Mouse (Mus musculus) layer of hippocampus, postnatal 14 days (tissue): ENCODE results near the gene Abtb1. TPM values are rescaled to one million over a fixed set of nuclear protein-coding genes. Genes with fewer than 3 reads are reported as not detected.
A peak's percentile ranks its signal among the peaks of the same experiment; 100 is the strongest.

Experiments
- DNase-seq, 2 experiments: peaks; one replicate each; pipeline ENCODE4 v3.0.0; 2021 to 2022; ENCODE audit warnings: low spot score in 2 of 2, mixed read lengths in 1 of 2
- total RNA-seq, 2 experiments: library from RNA; stranded (reverse); gene quantifications; 2 replicates each; pipeline ENCODE4 v1.2.3; 2021

Abtb1 gene
- total RNA-seq, 2 experiments from 2014 or later, result 25.8 to 32.1 TPM

DNA sequence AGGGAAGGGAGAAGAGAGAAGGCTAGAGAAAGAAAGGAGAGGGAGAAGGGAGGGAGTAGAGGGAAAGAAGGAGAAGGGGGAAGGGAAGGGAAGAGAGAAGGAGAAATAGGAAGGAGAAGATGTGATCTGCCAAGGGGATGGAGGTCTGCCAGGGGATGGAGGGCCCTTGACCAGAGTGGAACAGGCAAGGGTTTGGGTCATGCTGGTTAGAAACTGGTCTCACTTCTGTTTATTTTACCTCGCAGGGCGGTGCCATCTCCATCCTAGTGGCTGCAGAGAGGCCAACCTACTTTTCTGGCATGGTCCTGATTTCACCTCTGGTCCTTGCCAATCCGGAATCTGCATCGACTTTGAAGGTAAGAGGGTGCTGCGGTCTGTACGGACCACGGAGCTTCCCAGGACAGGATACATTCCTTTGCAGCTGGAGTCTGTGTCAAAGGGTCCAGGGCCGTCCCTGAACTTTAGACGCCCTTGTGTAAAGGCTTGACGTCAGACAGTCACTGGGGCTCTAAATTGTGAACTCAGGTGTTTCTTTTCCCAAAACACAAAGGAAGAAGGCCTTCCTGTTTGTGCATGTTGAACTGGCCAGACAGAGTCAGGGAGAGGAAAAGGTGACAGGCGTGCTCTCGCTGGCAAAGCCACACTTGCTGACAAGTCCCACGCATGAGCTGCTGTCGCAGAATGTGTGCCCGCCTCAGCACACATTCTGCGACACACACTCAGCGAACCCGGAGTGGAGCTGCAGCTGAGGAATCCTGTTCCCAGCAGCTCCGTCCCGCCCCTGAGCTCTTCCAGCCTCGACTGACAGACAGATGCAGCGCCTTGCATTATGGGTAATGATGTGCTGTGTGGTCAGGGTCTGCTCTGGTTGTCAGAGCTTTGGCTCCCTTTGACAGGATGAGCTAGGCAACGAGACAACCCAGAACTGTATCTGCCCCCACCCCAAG is 32.4 kb downstream of the Abtb1 start:
- no peak for DNase-seq

DNA sequence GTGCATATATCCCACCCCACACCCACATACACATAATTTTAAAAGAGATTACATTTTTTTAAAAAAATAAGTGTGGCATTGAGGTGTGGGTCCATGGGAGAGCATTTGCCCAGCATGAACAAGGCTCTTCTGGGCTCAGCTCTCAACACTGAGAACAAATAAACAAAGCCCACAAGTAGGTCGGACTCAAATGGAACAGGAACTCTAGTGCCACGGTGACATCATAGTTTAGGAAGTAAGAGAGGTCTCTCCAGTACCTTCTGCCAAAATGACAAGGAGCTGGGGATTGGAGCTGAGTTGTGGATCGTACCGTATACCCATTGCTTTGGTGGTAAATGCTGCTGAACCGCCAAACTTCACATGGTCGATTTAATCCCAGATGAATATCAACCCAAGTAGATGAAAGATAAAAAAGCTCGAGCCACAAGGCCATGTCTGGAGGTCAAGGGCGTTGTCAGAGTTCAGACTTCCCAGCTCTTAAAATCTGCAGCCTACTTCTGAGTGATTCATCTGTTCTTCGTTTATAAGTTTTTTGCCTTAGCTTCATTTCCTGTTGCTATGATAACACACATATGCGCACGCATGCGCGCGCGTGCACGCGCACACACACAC is 36.7 kb downstream of the Abtb1 start:
- no peak for DNase-seq

DNA sequence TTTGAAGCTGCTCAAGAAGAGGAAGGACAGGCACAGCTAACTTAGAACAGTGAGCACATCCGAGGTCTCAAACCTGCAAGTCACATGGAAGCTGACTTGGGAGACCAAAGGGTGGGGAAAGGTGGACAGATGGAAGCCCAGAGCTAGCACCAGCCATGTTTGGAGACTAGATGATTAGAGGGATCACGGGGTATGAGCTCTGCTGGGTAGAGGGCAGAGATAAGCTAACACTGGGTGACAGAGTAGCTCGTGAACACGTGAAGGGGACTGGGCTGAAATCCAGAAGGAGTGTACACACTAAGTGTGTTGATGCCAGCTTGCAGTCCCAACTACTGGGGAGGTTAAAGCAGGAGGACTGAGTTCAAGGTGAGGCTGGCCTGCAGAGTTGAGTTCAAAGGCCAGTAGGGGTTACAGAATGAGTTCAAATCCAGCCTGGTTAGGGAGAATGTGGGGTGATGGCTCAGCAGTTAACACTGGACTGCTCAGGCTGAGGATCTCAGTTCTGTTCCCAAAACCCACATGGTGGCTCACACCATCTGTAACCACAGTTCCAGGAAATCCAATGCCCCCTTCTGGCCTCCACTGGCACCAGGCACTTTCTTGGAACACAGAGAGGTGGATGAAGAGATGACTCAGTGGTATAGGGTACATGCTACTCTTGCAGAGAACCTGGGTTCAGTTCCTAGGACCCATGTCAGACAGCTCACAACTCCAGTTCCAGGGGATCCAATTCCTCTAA is 37.7 kb downstream of the Abtb1 start:
- no peak for DNase-seq

DNA sequence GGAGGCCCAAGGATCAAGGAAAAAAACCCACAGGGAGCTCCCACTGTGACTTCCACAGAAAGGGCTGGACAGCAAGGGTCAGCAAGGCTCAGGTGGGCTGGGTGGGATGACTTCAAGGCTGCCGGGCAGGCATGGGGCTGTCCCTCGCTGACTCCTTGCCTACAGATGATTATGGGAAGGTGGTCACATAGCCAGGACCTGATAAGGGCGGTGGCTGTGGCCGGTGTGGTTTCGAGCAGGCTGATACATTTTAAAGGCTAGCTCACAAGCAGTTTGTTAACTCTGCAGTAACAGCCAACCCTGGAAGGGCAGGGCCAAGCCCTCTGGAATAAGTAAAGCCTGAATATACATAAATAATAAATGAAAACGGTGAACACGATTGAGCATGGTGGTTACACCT is 38.7 kb downstream of the Abtb1 start:
- DNase-seq, result no peak

DNA sequence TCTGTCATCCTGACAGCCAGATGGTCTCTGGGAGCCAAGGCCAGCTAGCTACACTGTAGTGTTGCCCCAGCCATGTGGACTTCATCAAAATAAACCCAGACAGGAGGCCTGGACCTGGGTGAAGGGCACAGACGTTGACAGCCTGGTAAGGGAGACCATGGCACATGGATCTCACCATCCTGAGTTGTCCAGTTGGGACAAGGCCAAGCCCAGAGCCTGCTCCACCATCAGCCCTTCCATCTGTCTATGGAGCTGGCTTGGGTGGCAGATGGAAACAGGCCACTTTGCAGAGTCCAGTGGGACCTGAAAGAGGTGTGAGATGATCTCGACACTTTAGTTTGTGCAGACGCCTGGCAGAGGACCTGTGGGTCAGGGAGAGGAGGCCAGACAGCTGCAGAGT is 41.0 kb downstream of the Abtb1 start:
- DNase-seq, result no peak

DNA sequence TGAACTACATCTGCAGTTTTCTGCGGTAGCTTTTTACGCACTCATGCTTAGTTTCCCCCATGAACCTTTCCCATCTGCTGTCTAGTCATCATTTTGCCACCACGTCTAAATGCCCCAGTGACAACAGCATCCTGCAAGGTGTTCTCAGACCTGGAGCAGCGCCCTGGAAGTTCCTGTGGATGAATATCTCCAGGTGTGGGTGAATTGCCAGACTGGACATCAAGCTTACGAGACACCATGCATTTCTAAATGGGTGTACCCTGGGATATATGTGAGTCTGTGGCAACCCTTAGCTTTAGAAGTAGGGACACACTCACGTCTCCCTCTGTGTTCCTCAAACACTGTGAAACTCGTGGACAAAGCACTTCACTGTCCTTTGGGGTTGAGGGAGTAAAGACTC is 41.6 kb downstream of the Abtb1 start:
- DNase-seq, result no peak

DNA sequence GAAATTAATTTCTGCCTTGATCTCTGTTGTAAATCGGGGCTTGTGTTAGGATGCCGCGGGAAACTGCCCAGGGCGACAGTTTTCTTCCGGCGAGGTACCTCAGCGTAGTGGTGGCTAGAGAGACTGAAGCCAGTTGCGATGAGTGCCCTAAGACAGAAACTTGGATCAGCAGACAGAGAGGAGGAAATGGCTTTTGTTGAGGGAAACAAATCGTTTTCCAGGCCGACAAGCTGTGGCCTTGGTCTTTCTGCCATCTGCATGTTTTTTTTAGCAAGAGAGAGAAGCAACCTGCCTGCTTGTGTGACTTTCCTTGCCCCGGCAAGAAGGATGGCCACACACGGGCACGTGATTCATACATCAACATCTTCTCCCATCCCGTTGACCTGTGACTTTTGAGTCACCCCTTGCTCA is 47.2 kb downstream of the Abtb1 start:
- DNase-seq, result no peak

DNA sequence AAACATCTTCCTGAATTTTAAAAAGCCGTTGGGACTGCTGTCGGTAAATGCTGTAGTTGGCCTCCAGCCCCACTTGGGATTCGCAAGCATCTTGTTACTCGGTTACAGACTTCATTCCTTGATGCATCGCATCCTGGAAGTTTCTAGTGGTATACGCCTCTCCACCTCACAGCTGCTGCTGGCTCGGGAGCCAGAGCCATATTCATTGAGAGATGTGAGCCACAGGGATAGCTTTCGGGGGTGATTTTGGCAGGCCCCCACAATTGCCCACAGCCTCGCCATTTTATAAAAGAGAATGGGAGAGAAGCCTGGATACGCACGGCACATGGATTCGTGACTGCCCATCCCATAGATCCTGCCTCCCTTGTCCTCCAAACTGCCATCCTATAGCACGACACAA is 47.9 kb downstream of the Abtb1 start:
- no peak for DNase-seq

DNA sequence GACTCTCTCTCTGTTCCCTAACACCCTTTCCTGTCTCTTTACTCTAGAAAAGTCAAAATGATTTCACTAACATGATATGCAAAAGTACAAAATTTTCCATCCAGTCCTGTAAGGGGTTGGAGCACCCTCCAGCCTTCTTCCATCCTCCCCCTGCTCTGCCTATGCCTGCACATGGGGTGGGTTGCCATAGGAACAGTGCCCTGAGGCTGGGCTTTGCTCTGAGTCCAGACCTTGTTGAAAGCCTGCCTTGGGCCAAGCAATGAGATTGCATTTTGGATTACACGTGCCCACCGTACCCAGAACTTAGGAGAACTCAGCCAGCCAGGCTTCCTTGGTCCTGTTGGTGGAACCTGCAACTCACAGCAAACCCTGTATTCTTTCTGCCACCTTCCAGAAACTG is 48.5 kb downstream of the Abtb1 start:
- DNase-seq, result no peak

DNA sequence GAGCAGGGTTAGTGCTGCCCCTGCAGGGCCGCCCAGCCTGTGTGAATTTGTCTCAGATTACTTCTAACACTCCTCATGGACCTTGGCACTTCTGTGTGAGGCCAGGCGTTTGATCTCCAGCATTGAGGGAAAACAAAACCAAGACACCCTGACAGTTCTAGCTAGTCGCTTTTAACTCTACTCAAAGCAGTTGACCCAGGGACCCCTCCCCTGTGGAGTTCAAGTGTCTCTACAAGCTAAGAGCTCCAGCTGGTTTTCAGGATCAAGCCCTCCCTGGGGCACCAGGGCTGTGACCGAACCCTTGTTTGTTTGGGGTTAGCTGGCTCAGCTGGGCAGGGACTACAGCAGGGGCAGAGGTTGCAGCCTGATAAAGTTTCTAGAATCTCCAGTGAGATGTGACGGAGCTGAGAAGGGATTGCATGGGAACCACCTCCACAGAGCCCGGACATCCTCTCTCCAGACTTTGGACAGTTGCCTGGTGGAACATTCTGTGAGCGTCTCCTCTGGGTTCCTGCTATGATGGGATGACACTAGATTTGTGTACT is 49.6 kb downstream of the Abtb1 start:
- no peak for DNase-seq

DNA sequence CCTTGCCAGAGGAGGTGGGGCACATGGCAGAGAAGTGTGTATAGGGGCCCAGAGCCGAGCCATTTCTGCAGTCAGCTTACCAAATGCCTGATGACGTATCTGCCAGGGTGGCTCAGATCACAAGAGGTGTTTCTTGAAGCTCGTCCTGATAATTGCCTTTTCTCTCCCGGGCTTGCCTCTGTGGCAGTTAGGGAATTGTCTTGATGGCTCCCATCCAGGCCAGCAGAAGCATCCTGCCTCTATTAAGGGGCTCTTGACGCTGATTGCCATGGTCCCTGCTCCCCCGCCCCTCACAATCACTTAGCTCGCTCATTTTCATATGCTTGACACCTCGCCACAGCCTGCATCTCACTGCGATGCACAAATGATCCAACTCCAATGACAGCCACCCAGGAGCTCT is 50.5 kb downstream of the Abtb1 start:
- no peak for DNase-seq

DNA sequence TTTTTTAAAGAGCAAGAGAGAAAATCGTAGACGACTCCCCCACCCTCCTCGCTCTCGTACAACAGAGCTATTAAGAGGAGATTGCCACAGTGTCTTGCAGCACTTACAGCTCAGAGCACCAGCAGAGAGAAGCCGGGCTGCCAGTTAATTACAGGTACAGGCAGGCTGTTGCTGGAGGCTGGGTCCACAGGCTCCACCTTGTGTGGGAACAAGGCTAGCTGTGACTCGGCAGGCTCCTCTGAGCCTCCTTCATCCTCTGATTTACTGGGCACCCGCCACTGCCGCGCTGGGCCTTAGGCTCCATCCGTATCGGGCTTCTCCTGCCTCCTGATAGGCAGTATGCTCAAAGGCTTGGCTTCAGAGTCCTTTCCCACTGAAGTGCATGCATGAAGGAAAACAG is 53.6 kb downstream of the Abtb1 start:
- DNase-seq, result no peak

DNA sequence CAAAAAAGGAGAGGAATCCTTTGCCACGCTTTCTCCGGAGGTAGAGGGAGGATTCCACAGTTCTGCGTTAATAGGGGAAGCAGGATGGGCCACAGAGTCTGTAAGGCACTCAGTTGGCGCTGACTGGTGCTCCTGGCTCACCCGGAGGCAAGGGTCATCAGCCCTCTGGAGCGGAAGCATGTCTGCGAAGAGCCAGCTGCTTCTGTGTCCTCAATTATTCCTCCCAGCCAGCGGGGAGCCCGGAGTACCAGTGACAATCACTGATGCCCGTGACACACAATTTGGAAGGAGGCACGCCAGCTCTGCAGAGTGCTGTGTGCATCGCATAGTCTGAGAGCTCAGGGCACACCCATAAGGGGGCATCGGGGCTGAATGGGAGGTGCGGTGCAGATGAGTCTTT is 54.3 kb downstream of the Abtb1 start:
- no peak for DNase-seq

DNA sequence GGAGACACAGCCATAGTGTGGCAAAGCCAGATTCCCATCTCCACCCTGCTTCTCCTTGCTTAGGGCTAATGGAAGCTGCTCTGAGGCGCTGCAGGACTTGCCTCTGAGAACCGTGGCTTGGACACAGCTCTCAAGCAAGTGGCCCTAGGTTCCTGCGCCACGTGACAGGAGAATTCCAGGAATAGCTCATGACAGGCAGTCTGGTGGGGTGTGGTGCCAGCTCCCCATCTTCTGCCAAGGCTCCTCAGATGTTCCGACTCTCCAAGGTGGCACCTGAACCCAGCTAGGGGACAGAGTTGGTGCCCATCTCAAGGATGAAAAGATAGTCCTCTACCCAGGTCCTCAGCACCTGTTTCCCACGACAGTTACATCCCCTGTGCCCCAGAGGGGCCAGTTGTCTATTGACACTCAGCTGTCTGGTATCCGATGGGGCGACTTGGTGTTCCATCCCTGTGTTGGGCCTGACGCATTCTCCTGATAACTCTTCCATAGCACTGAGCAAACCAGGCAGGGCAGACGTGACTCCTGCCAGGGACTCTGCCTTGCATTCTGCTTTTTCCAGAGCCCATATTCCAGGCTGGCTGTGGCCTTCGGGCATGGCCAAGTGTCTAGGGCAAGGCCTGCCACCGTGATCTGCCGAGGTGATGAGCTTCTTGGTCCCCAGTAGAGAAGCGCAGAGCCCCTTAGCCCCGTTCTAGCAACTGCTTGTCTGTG is 54.9 kb downstream of the Abtb1 start:
- peak in 1 of 2 experiments; percentile 41 for DNase-seq

Other genes starting within 250 kb of the Abtb1 start
- gene Kbtbd12, start 204.0 kb downstream of the Abtb1 start, total RNA-seq, result 1 to 10 TPM in 1 of 2 experiments, under 1 TPM in 1; 0.21 to 1.2 TPM
- 100 to 1,000 TPM; 174 to 186 TPM for gene Mgll, start 117.6 kb downstream of the Abtb1 start, total RNA-seq
- 100 to 1,000 TPM; 212 to 229 TPM for gene Podxl2, start 33.1 kb upstream of the Abtb1 start, total RNA-seq
- gene Mcm2, start 56.8 kb upstream of the Abtb1 start, total RNA-seq, result 1 to 10 TPM; 5.4 to 7.8 TPM
- gene Tpra1, start 60.3 kb upstream of the Abtb1 start, total RNA-seq, result 10 to 100 TPM; 36.7 to 38.0 TPM